Mouse (Mus musculus): ENCODE data around the gene Larp4b.
"Not testable (repeated sequence)": the region's sequence is repeated elsewhere in the genome, so short reads cannot be mapped to it uniquely, and the experiment has no call there.

Larp4b gene

DNA sequence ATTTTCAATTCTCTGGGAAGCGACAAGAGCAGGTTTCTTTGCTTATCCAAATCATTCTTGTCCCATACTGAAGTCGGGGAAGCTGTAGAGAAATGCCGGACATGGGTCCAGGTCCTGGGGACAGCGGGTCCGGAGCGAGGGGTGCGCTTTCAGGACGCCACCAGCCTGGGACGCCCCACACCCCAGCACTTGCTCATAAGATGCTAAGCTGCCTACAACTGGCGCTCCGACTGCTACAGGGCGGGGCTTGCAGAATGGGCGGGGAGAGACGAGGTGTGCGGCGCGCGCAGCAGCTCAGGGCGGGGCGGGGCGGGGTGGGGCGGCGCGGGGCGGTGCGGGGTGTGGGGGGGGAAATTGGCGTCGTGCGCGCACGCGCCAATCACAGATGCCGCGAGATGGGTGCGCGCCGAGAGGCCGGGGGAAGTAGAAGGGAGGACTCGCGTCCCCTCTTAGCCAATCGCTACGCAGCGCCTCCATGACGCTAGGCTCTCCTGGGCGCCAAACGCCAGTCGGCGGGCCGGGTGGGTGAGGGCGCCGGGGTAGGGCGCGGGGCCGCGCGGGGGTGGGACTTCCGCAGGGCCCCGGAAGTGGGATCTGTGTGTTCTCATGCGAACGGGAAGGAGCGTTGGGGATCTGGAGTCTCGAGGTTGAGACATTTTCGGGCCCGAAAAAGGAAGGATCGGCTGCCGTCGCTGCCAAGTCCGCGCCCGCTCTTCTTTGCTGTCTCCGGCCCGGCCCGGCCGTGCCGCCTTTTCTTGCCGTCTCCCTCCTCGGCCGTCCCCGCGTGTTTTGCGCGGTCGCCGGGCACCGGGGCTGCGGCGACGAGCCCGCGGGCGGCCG, at the start of gene Larp4b:
Larp4b (plus strand) TSS at position 566 of the 840 bp plus-strand sequence.
- in situ Hi-C loops (cut with MboI): loop anchor here (10.0 kb wide), 2 partner anchors 99 to 209 kb away; partner anchors contain the start of genes Gtpbp4 and Idi1

DNA sequence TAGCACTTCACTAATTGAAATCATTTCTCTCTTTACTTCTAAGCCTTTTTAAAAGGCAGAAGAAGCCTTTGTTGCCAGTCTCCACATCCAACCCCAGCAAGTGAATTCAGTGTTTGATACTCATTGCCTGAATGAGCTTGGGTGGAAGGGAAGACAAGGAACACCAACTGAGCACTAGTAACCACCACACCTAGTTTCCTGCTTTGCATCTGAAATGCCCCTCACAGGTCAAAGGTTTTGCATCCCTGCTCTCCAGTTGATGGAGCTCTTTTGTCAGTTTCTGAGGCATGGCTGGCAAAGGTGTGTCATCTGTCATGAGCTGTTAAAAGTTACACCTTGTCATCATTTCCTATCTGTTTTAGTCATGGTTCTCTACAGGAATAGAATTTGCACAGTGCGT, 49.0 kb upstream of the Larp4b start:
- in situ Hi-C loops (cut with MboI): no loop called here

DNA sequence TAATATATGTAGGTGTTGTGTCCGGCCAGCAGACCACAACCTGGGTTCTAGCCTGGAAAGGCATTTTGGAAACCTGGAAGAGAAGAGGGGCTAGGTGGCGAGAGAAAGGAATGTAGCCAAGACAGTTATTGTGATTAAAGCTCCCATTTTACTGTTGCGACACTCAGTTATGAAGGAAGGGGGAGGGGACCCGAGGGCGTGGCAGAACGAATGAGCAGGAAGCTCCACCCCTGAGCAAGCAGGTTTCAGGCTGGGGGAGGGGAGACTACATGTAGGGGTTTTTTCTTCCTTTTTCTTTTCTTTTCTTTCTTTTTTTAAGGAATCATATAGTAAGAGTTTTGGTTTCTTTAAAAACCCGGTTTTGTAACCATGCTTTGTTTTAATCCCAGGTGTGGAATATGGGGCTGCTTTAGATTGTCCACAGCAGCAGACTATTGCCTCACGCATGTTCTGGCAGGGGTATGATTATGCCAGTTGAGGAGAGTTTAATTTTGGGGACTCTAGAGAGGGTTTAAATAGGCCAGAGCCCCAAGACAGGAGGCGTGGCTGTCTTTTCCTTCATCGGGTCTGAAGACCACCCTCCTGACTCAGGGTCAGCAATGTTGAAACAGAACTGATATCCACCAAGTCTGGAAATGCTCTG, 41.5 kb upstream of the Larp4b start:
- in situ Hi-C loops (cut with MboI): not testable (repeated sequence)

DNA sequence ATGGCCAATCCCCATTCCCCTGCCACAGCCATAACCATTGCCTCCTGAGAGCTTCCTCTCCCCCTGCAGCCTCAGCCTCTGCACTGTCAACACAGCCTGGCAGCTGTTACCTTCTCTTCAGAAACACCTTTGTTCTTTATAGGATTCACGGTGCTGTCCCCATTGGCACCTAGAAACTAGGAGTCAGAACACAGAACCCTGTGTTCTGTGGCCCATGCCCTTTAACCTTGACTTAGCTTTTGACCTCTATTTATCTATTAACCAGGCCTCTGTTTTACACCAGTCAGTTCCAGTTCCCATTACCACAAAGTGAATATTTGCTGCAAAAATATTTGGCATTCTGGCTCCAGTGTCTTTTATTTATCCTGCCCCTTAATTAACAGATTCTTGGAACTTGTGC, 36.4 kb upstream of the Larp4b start:
- in situ Hi-C loops (cut with MboI): no loop called here

DNA sequence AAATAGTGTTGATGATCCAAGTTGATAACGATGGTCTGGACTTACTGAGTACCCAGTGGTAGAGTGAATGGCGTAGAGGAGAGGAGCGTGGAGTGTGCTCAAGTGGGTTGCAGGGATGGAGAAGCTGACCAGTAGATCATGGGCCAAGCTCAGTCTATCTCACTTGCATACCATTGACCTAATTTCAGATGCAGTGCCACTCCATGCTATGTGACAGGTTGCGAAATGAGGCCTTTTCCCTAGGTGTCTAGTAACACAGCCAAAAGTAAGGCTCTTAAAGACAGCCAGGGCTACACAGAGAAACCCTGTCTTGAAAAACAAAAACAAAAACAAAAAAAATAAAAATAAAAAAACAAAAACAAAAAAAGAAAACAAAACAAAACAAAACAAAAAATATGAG, 35.0 kb upstream of the Larp4b start:
- in situ Hi-C loops (cut with MboI): no loop called here

DNA sequence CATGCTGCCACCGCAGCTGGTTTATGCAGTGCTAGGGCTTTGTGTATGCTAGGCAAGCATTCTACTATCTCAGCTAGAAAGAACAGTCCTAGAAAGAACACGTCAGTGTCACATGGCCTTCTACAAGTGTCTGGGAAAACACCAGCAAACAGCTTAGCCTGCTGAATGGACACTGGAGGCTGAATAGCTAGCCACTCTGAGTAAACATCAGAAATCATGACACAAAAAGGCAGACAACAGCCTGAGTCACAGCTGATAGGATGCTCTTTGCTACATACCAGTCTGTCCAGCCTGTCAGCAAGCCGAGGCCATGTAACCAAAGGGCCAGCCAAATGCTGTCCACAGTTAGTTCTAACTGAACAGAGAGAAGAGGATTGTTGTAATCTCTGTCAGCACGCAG, 32.3 kb upstream of the Larp4b start:
- in situ Hi-C loops (cut with MboI): no loop called here

DNA sequence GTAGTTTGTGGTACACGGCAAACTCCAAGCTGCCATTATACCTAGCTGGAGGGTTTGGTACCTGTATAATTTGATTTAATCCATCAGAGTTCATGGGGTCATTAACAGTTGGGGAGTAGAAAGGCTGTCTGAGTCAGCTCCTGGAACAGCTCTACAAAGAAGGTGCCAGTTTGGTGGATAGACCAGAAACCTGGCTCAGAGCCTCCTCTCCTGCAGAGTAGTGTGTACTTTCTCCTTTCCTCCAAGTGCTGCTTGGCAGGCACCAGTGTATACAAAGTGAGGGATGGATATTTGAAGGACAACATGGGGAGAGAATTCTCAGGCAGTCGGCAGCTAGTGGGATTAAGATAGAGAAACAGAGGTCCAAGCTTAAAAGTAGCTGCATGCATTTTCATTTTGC, 29.5 kb upstream of the Larp4b start:
- in situ Hi-C loops (cut with MboI): no loop called here

DNA sequence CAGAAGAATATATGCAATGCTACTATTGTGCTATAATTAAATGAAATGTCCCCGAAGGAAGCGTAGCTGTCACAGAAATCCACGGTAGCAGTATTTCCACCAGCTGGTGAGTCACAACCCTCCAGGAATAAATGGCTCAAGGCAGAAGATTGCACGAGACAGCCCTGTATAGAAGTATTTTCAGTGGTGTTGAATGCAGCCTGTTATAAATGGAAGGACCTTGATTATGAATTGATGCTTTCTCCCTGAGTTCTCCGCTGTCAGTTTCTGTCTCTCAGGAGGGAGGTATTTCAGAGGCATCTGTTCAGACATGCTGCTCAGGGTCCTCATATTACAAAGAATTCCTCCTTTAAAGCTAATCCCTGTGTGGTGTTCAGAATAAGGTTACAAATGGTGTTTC, 27.6 kb upstream of the Larp4b start:
- in situ Hi-C loops (cut with MboI): no loop called here

DNA sequence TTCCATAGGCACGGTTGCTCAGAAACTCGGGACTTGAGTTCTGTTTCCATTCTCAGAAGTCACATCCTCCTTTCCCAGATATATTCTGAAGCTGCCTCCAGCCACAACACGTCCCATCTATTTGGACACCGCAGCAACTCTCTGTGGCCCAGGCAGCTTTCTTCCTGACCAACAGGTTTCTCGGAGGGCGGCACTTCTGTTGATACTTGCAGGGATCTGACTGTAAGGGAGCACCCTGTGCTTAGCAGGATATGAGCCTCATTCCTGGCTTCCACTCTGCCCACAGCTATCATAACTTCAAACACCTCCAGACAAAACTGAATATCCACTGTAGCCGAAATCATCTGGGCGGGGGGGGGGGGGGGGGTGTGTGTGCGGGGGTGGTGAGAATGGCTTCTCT, 22.7 kb upstream of the Larp4b start:
- in situ Hi-C loops (cut with MboI): no loop called here

DNA sequence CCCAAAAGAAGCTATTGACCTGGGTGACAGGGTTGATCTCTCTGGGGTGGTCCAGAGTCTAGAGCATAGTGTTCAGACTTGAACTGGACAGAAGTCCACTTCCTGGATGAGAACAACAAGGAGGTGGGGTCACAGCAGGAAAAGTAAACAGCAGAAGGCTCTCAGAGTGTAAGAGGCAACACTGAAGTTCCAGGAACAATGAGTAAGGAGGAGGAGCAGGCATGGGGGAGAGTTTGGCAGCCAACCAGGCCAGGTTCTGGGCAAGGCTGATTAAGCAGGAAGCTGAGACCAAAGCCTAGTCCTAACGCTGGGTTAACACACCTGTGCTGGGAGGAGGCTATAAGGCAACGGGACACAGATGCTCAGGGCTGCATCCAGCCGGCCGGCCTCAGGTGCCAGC, 19.9 kb upstream of the Larp4b start:
- in situ Hi-C loops (cut with MboI): no loop called here

DNA sequence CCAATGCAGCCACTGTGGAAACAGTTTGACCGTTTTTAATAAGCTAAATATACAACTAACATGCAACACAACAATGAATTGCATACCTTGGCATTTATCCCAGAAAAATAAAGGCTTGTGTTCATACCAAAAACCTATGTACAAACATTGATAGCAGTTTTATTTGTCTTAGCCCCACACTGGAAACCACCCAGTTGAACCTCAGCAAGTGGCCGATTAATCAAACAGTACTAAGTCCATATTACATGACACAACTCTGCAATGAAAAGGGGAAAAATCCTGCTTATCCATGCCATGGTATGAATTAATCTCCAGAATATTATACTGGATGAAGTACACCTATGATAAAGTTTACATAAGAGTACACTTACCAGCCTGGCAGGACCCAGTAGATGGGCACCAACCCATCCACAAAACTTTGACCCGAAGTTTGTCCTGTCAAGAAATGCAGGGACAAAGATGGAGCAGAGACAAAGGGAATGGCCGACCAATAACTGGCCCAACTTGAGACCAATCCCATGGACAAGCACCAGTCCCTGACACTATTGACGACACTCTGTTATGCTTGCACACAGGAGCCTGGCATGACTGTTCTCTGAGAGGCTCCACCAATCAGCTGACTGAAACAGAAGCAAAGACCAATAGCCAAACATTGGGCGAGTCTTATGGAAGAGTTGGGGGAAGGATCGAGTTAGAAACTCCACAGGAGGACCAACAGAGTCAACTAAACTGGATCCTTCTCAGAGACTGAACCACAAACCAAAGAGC, 17.7 kb upstream of the Larp4b start:
- in situ Hi-C loops (cut with MboI): no loop called here

DNA sequence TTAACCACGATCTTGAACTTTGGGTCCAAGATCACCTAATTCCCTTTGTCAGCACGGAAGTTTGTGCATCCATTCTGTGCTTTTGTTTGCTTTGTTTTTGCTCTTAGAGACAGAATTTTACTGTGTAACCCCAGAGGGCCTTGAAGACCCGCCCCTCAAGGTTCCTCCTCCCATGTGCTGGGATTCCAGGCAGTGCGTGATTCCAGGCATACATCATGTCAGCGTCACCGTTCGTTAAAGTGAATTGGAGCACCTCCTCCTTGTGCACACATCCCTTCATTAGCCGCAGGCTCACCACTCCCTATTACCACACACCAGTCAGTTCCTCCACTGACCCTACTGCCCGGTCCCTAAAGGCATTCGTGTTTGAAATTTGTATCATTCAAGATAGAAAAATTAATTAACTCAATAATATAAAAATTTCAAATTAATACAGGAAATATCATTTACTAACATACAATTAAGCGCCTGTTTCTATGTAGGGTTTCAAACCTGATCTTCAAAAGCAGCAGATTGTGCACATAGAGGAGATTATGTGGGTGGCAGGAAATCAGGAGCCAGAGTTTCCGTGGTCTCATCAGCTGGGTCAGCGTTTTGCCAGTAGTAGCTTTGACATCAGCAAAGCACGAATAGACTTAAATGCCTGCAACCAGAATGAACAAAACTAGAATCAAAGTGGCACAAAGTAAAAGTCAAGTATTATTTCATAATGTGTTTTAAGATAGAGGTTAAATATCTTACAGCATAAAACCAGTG, 11.4 kb upstream of the Larp4b start:
- in situ Hi-C loops (cut with MboI): no loop called here

DNA sequence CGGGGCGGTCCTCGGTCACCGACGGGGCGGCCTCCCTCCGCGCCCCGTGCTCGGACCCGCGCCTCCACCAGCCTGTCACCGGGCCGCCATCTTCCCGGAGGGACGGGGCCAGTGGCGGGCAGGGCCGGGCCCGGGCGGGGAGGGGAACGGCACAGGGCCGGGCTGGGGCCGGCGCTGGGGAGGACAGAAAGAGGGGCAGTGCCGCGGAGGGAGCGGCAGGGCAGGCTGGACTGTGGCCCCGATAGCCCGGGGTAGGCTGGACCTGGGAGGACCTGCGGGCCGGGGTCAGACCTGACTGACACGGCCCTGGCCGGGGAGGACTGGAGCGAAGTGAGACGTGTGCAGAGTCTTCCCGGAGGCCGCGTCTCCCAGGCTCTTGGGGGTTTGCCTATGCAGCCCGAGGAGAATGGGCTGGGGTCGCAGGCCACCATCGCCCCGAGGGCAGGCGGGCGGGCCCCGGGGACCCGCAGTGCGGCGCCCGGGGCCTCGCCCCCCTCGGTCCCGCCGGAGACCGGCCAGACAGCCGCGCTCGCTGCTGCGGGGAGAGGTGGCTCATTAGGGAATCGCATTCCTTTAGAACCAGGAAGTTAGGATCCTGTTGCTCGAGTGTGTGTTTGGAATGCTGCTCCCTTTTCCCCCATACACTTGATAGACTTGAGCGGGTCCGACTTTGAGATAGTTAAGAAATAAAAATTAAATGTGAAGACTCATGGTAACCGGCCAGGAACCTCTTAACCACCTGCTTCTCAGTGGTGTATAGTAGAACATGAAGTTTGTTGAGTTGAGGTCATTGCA, 702 bp downstream of the Larp4b start:
- in situ Hi-C loops (cut with MboI): loop anchor here (10.0 kb wide), 2 partner anchors 100 to 210 kb away; partner anchors contain the start of genes Gtpbp4 and Idi1

DNA sequence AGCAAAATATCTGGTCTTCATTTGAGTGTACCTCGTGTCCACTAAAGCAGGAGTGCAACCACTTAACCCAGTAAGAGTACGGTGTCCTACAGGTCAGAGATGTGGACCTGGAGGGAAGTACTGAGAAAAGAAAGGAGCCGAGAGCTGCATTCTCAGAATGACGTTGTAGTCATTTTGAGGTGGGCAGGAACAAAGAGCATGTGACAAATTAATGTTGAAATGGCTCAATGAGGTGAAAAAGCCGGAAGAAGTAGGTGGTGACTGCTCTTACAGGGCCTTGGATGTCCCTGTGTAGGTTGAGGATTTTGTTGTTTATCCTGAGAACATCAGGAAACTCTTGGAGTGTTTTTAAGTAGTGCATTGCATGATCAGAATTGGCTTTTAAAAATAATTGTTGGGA, 5.6 kb downstream of the Larp4b start:
- in situ Hi-C loops (cut with MboI): loop anchor here (10.0 kb wide), 2 partner anchors 104 to 214 kb away; partner anchors contain the start of genes Gtpbp4 and Idi1

DNA sequence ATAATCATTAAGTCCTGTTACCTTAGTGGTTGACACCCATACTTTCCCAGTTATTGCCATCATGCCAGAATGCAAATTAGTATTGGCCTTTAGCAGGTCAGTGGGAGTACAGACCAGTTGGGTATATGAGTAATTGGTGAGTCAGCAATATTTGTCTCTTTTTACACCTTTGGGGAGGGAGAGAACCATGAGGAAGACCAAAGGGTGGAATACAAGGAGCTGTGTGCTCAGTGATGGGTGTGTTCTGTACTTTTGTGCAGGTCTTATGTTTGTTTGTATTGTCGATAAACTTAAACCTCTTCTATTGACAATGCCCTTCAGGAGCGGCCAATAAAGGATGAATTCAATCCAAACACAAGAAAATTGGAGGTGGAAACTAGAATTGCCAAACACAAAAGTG, 6.8 kb downstream of the Larp4b start:
- in situ Hi-C loops (cut with MboI): no loop called here

DNA sequence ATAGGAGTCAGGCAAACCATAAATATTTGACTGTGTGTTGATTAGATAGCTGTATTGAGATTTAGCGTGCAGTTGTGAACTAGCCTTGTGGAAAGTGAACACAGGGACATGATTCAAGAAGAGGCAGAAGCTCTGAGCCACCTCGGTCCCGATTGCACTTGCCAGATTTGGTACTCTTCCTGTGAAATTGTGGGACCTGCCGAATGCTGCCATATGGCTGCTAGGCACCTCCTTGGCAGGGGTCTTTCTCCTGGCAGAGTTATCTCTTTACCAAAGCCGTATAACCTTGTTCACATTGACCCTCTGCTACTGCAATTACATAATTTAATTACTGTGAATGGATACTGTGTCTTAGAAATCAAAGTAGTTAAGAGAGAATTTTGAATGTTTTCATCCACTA, 12.6 kb downstream of the Larp4b start:
- in situ Hi-C loops (cut with MboI): no loop called here

DNA sequence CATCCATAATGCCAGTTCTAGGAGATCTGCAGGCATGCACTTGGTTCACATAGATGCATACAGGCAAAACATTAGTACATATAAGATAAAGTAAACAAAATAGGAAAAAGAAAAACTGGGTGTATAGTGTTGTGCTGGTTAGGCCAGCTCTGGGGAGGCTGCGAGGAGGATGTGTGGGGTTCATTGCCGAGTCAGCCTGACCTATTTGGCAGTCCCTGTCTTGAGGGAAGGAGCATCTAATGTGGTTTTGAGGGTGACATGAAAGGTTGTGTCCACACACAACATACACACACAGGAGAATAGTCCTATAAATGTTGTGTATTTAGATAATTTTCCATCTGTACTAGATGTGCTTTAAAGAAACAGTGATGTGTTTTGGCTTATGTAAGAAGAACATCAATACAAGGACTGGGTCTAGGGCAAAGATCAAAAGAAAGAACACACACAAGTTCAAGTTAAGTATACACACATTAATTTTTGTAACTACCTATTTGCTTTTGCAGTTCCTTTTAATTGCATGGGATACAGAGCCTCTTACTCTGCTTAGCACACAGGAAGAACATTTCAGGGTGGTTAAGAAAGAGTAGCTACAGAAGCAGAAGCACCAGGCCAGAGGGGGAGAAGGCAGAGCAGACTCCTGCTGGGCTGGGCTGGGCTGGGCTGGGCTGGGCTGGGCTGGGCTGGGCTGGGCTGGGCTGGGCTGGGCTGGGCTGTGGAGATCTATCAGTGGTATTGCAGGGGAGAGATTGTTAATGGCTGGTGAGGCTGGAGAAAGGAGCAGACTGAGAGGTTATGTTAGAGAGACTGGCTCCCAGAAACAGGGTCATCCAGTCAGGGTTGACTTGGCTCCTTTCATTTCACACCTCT, 13.5 kb downstream of the Larp4b start:
- in situ Hi-C loops (cut with MboI): no loop called here

DNA sequence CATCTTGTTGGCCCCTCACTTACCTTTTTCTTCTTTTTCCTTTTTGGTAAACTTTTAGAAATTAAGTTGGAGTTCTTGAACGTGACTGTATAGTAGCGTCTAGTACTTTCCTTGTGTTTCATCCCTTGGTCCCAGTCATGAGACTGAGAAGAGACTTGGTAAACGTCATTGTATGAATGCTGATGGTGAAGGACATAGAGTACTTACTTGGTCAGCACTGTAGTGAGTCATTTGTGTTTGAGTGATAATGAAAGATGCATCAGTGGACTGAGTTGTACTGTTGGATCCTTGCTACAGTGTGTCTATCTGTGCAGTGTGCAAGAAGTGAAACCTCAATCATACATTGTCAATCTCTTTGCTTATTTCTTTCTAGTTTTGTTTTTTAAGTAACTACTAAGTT, 20.1 kb downstream of the Larp4b start:
- in situ Hi-C loops (cut with MboI): no loop called here

DNA sequence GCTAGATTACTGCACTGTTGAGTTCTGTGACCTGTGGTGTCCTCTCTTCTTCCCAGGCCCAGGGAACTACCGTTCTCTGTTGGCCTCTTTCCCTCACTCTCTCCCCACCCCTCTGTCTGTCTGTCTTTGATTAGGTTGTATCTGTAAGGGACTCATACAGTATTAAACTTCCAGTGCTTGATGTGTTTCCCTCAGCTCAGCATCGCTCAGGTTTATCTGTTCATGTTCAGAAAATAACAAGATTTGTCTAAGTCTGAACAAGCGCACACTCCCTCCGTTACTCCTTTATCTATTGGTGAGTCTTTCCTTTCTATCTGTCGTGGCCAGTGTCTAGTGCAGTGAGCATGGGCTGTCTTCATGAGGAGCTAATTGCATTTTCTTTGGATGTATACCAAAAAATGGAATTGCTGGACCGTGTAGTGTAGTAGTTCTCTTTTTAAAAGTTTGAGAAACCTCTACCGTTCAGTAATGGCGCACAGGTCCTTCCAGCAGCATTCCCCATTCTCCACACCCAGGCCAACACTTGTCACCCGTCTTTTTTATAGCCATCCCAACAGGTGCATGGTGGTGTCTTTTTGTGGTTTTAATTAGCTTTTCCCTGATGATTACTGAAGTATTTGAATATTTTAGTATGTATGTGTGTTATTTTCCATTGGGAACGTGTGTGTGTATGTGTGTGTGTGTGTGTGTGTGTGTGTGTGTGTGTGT, 27.3 kb downstream of the Larp4b start:
- in situ Hi-C loops (cut with MboI): no loop called here
